Mouse (Mus musculus): ENCODE data around the gene Uhrf2. TPM values are rescaled to one million over a fixed set of nuclear protein-coding genes. Genes with fewer than 3 reads are reported as not detected.
A peak's percentile ranks its signal among the peaks of the same experiment; 100 is the strongest.

Uhrf2 gene
- polyA plus RNA-seq, 2 experiments = 30.8 to 38.6 TPM

DNA sequence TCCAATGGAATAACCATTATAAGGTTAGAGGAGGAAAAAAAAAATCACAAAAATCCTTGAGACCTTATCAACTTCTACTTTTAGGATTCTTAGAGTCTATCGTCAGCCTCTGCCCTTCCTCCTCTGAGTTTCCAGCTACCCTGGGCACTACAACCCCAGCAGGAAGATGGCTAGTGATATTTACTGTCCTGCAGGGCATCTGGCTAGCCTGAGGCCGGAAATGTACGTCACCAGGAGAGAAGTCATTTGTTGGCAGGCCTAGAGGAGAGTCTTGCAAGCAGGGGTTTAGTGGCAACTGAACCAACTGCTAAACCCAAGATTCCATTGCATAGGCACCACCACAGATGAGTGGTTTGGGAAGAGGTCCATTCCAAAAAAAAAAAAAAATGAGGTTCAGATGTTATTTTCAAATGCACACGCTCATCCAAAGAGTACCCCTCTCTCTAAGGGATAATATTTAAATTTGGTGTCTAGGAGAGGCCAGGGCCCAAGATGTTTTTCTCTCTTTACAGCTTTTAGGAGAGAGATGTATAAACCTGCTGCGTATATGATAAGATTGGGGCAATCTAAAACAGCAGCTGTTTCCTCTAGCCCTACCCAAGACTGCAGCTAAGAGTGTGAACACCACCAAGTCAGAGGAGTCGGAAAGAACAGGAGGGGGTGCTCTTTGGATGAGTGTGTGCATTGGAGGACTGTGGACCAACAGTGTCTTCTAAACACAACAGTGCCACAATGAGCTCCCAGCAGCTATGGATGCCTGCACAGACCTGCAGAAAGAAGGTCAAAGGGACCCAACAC lies 74.9 kb downstream of the Uhrf2 start:
- Histone ChIP-seq H3K9ac (replicated peaks) (no peak overlapping the region), H3K27ac (no peak overlapping the region), H3K27me3 (ENCODE audit: control insufficient read depth, insufficient read depth, low read length) (no peaks in the 10 kb centered on the region), H3K36me3 (replicated peaks; ENCODE audit: control insufficient read depth, insufficient read depth, low read depth) (no peaks in the 10 kb centered on the region), H3K4me2 (ENCODE audit: low read depth) (no peak overlapping the region), H3K4me1 (replicated peaks; ENCODE audit: control insufficient read depth in 2 of 2, insufficient read depth in 2 of 2, low read length in 1 of 2) (no peaks in the 10 kb centered on the region; a peak in 1 of 4 replicates), H3K4me3 (ENCODE audit: insufficient read depth in 1 of 2, low read depth in 2 of 2, low read length in 2 of 2) (no peak overlapping the region), H3K9me3 (ENCODE audit: control insufficient read depth, low read length) (no peaks in the 10 kb centered on the region)
- ATAC-seq (ENCODE audit: insufficient read depth) (no peak), DNase-seq (ENCODE audit: low read depth in 3 of 3, low spot score in 3 of 3) (no peak)
- 45% methylated on average over 6 of the region's 6 CpGs for WGBS (ENCODE audit: insufficient replicate concordance)
- TF ChIP-seq EP300 (IDR thresholded peaks at IDR 0.05; ENCODE audit: low read depth) = no peak
- no peak for TF ChIP-seq CTCF (IDR thresholded peaks at IDR 0.05; ENCODE audit: low read depth)

DNA sequence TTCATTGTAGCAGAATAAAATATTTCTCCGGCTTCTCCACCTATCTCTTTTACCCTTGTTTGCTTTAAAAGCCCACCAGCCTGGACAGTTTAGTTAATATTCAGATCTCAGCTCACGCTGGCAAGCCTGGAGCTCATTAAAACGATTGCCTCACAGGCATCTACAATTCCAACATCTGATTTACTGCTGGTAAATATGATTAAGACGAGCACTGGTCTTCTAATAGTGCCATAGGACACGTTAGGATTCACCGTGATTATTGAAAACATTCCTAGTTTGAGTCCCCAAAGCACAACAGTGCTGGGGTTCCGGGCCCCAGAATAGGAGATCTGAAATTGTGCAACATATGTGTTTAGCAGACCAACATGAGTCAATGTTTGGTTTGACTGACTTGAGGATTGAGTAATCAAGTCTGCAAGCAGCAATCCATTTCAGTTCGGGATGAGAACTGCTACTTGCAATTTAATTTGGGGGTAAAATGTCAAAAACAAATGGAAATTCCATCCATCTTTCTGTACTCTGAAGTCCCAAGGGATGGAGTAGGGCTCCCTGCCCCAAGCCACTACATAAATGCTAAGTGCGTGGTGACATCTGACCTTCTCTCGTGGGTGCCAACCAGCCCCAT lies 77.0 kb downstream of the Uhrf2 start:
- Histone ChIP-seq H3K4me1 (replicated peaks; ENCODE audit: control insufficient read depth in 2 of 2, insufficient read depth in 2 of 2, low read length in 1 of 2) (peaks cover 0 to 3% of the 10 kb centered on the region in 2 experiments; a peak in 1 of 4 replicates), H3K27me3 (ENCODE audit: control insufficient read depth, insufficient read depth, low read length) (no peaks in the 10 kb centered on the region), H3K4me2 (ENCODE audit: low read depth) (no peak overlapping the region), H3K27ac (no peak overlapping the region), H3K4me3 (ENCODE audit: insufficient read depth in 1 of 2, low read depth in 2 of 2, low read length in 2 of 2) (no peak overlapping the region), H3K9ac (replicated peaks) (no peak overlapping the region), H3K9me3 (ENCODE audit: control insufficient read depth, low read length) (no peaks in the 10 kb centered on the region), H3K36me3 (replicated peaks; ENCODE audit: control insufficient read depth, insufficient read depth, low read depth) (no peaks in the 10 kb centered on the region)
- WGBS (ENCODE audit: insufficient replicate concordance) = 63% methylated on average over 10 of the region's 10 CpGs
- TF ChIP-seq CTCF (IDR thresholded peaks at IDR 0.05; ENCODE audit: low read depth) (no peak), EP300 (IDR thresholded peaks at IDR 0.05; ENCODE audit: low read depth) (no peak)
- no peak for ATAC-seq (ENCODE audit: insufficient read depth)
- DNase-seq (ENCODE audit: low read depth in 3 of 3, low spot score in 3 of 3) = peak in 2 of 3 experiments; percentile 17

DNA sequence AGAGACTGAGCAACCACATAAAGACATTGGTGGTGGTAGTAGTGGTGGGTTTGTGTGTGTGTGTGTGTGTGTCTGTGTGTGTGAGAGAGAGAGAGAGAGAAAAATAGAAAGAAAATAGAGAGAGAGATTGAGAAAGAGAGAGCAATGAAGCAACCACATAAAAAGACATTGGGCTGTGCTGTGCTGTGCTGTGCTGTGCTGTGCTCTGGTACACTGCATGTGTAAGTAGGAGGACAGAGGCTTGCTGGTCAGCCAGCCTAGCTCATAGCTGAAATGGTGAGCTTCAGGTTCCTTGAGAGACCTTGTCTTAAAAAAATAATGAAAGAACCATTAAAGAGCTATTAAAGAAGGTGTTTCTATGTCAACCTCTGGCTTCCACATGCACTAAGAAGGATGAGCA lies 78.3 kb downstream of the Uhrf2 start:
- ATAC-seq (ENCODE audit: insufficient read depth) (no peak), DNase-seq (ENCODE audit: low read depth in 3 of 3, low spot score in 3 of 3) (no peak)
- H3K36me3 ChIP-seq (replicated peaks; ENCODE audit: control insufficient read depth, insufficient read depth, low read depth) = no peaks in the 10 kb centered on the region
- H3K4me2 ChIP-seq (ENCODE audit: low read depth) = no peak overlapping the region
- H3K4me3 ChIP-seq (ENCODE audit: insufficient read depth in 1 of 2, low read depth in 2 of 2, low read length in 2 of 2) = no peak overlapping the region
- no peak overlapping the region for H3K27ac ChIP-seq
- no peak overlapping the region for H3K9ac ChIP-seq (replicated peaks)
- TF ChIP-seq EP300 (IDR thresholded peaks at IDR 0.05; ENCODE audit: low read depth) (no peak), CTCF (IDR thresholded peaks at IDR 0.05; ENCODE audit: low read depth) (no peak)
- peaks cover 0 to 3% of the 10 kb centered on the region in 2 experiments; a peak in 1 of 4 replicates for H3K4me1 ChIP-seq (replicated peaks; ENCODE audit: control insufficient read depth in 2 of 2, insufficient read depth in 2 of 2, low read length in 1 of 2)
- H3K27me3 ChIP-seq (ENCODE audit: control insufficient read depth, insufficient read depth, low read length) = no peaks in the 10 kb centered on the region
- H3K9me3 ChIP-seq (ENCODE audit: control insufficient read depth, low read length) = no peaks in the 10 kb centered on the region

DNA sequence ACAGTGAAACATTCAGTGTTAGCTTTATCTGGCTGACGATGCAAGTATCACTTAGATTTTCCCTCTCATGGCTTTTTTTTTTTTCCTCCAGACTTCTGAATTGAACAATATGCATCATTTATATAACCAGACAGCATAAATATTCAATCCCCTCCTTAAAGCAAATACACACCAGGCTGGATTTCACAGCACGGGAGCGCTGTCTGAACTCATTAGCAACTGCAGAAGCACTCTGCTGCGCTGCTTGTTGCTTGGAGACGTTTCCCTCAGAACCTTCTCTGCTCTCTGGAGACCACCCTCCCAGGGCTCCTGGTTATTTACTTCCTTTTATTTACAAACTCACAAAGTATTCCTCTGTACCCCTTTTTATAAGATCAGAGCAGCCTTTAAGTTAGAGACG lies 78.8 kb downstream of the Uhrf2 start:
- Histone ChIP-seq H3K27me3 (ENCODE audit: control insufficient read depth, insufficient read depth, low read length) (no peaks in the 10 kb centered on the region), H3K4me1 (replicated peaks; ENCODE audit: control insufficient read depth in 2 of 2, insufficient read depth in 2 of 2, low read length in 1 of 2) (peaks cover 0 to 3% of the 10 kb centered on the region in 2 experiments; a peak in 1 of 4 replicates), H3K27ac (no peak overlapping the region), H3K4me3 (ENCODE audit: insufficient read depth in 1 of 2, low read depth in 2 of 2, low read length in 2 of 2) (no peak overlapping the region), H3K4me2 (ENCODE audit: low read depth) (no peak overlapping the region), H3K9ac (replicated peaks) (no peak overlapping the region), H3K36me3 (replicated peaks; ENCODE audit: control insufficient read depth, insufficient read depth, low read depth) (no peaks in the 10 kb centered on the region), H3K9me3 (ENCODE audit: control insufficient read depth, low read length) (no peaks in the 10 kb centered on the region)
- ATAC-seq (ENCODE audit: insufficient read depth) (no peak), DNase-seq (ENCODE audit: low read depth in 3 of 3, low spot score in 3 of 3) (no peak)
- WGBS (ENCODE audit: insufficient replicate concordance) = 84% methylated on average over 6 of the region's 6 CpGs
- TF ChIP-seq CTCF (IDR thresholded peaks at IDR 0.05; ENCODE audit: low read depth) (no peak), EP300 (IDR thresholded peaks at IDR 0.05; ENCODE audit: low read depth) (no peak)

DNA sequence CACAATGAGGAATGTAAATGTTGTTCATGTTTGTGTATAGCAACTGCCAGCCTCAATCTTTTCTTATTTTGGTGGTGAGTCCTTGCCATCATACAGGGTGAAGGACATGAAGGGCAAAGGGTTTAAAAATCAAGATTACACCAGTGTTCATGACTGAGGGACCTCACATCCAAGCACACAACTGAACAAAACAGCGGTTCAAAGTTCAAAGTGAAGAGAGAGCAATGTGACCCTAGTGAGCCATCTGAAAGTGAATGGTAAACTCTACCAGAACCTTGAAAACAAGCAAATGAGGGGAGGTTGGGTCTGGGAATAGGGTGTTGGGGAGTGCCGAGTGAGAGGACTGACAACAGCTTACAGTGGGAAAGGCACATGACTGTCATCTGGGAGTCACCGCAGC lies 81.1 kb downstream of the Uhrf2 start:
- Histone ChIP-seq H3K27ac (no peak overlapping the region), H3K4me2 (ENCODE audit: low read depth) (no peak overlapping the region), H3K27me3 (ENCODE audit: control insufficient read depth, insufficient read depth, low read length) (no peaks in the 10 kb centered on the region), H3K36me3 (replicated peaks; ENCODE audit: control insufficient read depth, insufficient read depth, low read depth) (no peaks in the 10 kb centered on the region), H3K4me1 (replicated peaks; ENCODE audit: control insufficient read depth in 2 of 2, insufficient read depth in 2 of 2, low read length in 1 of 2) (peaks cover 0 to 3% of the 10 kb centered on the region in 2 experiments; a peak in 1 of 4 replicates), H3K9ac (replicated peaks) (no peak overlapping the region), H3K9me3 (ENCODE audit: control insufficient read depth, low read length) (no peaks in the 10 kb centered on the region), H3K4me3 (ENCODE audit: insufficient read depth in 1 of 2, low read depth in 2 of 2, low read length in 2 of 2) (no peak overlapping the region)
- WGBS (ENCODE audit: insufficient replicate concordance) = 72% methylated on average over 3 of the region's 3 CpGs
- TF ChIP-seq EP300 (IDR thresholded peaks at IDR 0.05; ENCODE audit: low read depth) (no peak), CTCF (IDR thresholded peaks at IDR 0.05; ENCODE audit: low read depth) (no peak)
- DNase-seq (ENCODE audit: low read depth in 3 of 3, low spot score in 3 of 3) (no peak), ATAC-seq (ENCODE audit: insufficient read depth) (no peak)
